Mouse (Mus musculus): ENCODE data around the gene Gphn. TPM values are rescaled to one million over a fixed set of nuclear protein-coding genes. Genes with fewer than 3 reads are reported as not detected.

The Gphn gene
- total and polyA plus RNA-seq, 3 experiments, result 13.9 to 22.4 (median 18.2) TPM

- dilution Hi-C loops (cut with MboI; ENCODE audit: extremely low pct_ligation_motif_present, extremely low pct_unique_long_range_greater_than_20kb, low sequenced_read_pairs) (no loop called here), in situ Hi-C loops (cut with MboI; ENCODE audit: low pct_ligation_motif_present, low pct_unique_long_range_greater_than_20kb, low sequenced_read_pairs) (no loop called here)
- H3K4me3 ChIP-seq (replicated peaks in 1 of 3; ENCODE audit: low read depth in 2 of 3, low read length in 2 of 3, poor library complexity in 1 of 3), result no peak overlapping the region
- H3K36me3 ChIP-seq (replicated peaks in 1 of 2; ENCODE audit: control insufficient read depth in 1 of 2, insufficient read depth in 1 of 2, low read length in 1 of 2), result no peaks in the 10 kb centered on the region
- H3K9me3 ChIP-seq (replicated peaks; ENCODE audit: low read length), result no peaks in the 10 kb centered on the region
- no peaks in the 10 kb centered on the region for H3K27me3 ChIP-seq (replicated peaks)
- no peak overlapping the region for H3K4me2 ChIP-seq (ENCODE audit: insufficient read depth, low read depth, poor library complexity, severe bottlenecking)
- no peak overlapping the region for H3K27ac ChIP-seq (ENCODE audit: insufficient read depth, low read depth)
- H3K79me2 ChIP-seq (replicated peaks; ENCODE audit: control insufficient read depth, extremely low read depth, insufficient read depth, poor library complexity, severe bottlenecking), result no peaks in the 10 kb centered on the region
- H3K4me1 ChIP-seq (ENCODE audit: control insufficient read depth in 1 of 2, insufficient read depth in 2 of 2), result peaks cover 0 to 4% of the 10 kb centered on the region in 2 experiments; a peak in 1 of 4 replicates
- H3K9ac ChIP-seq (ENCODE audit: insufficient read depth, low read depth), result no peak overlapping the region
- TF ChIP-seq CHD2 (IDR thresholded peaks at IDR 0.05; ENCODE audit: low read length), result no peak
- no peak for TF ChIP-seq GABPA (IDR thresholded peaks at IDR 0.05; ENCODE audit: insufficient replicate concordance, low read depth, low read length)
- TF ChIP-seq ZMIZ1 (IDR thresholded peaks at IDR 0.05; ENCODE audit: low read depth, low read length), result no peak
- no peak for TF ChIP-seq ZNF384 (IDR thresholded peaks at IDR 0.05; ENCODE audit: low read depth, low read length)
- no peak for TF ChIP-seq POLR2A (IDR thresholded peaks at IDR 0.05; ENCODE audit: low read depth, low read length)
- no peak for TF ChIP-seq ETS1 (conservative IDR thresholded peaks at IDR 0.05; ENCODE audit: low read depth, low read length)
- TF ChIP-seq ZC3H11A (IDR thresholded peaks at IDR 0.05; ENCODE audit: low read depth, low read length), result no peak
- no peak for TF ChIP-seq EP300 (IDR thresholded peaks at IDR 0.05; ENCODE audit: low read length)
- TF ChIP-seq TCF12 (IDR thresholded peaks at IDR 0.05; ENCODE audit: low read depth, low read length), result no peak
- TF ChIP-seq CHD1 (IDR thresholded peaks at IDR 0.05; ENCODE audit: low read depth, low read length), result no peak
- peak; percentile 20 for DNase-seq (ENCODE audit: extremely low read depth)
Measured at GRCm38 (mm10) chr12:78356472-78356871, 130.3 kb downstream of the Gphn start.

- no peaks in the 10 kb centered on the region for H3K36me3 ChIP-seq (replicated peaks in 1 of 2; ENCODE audit: control insufficient read depth in 1 of 2, insufficient read depth in 1 of 2, low read length in 1 of 2)
- H3K4me3 ChIP-seq (replicated peaks in 1 of 3; ENCODE audit: low read depth in 2 of 3, low read length in 2 of 3, poor library complexity in 1 of 3), result no peak overlapping the region
- no peak overlapping the region for H3K4me2 ChIP-seq (ENCODE audit: insufficient read depth, low read depth, poor library complexity, severe bottlenecking)
- DNase-seq (ENCODE audit: extremely low read depth), result no peak
- no peak overlapping the region for H3K27ac ChIP-seq (ENCODE audit: insufficient read depth, low read depth)
- dilution Hi-C loops (cut with MboI; ENCODE audit: extremely low pct_ligation_motif_present, extremely low pct_unique_long_range_greater_than_20kb, low sequenced_read_pairs) (no loop called here), in situ Hi-C loops (cut with MboI; ENCODE audit: low pct_ligation_motif_present, low pct_unique_long_range_greater_than_20kb, low sequenced_read_pairs) (no loop called here)
- TF ChIP-seq BHLHE40 (IDR thresholded peaks at IDR 0.05; ENCODE audit: low read depth, low read length) (no peak), KAT2A (IDR thresholded peaks at IDR 0.05; ENCODE audit: insufficient replicate concordance, low read length) (no peak), MEF2A (IDR thresholded peaks at IDR 0.05; ENCODE audit: borderline replicate concordance, low read depth, low read length) (no peak), USF1 (IDR thresholded peaks at IDR 0.05; ENCODE audit: low read depth, low read length) (no peak), ZKSCAN1 (IDR thresholded peaks at IDR 0.05; ENCODE audit: borderline replicate concordance, low read depth, low read length) (no peak), IRF4 (IDR thresholded peaks at IDR 0.05; ENCODE audit: low read depth, low read length) (no peak), JUND (conservative IDR thresholded peaks at IDR 0.05; ENCODE audit: low read depth, low read length) (no peak), E2F4 (IDR thresholded peaks at IDR 0.05; ENCODE audit: insufficient replicate concordance, low read depth, low read length) (no peak), TCF12 (IDR thresholded peaks at IDR 0.05; ENCODE audit: low read depth, low read length) (no peak), ZNF384 (IDR thresholded peaks at IDR 0.05; ENCODE audit: low read depth, low read length) (no peak), RCOR1 (conservative IDR thresholded peaks at IDR 0.05; ENCODE audit: low read depth, low read length) (no peak), ETS1 (conservative IDR thresholded peaks at IDR 0.05; ENCODE audit: low read depth, low read length) (no peak), EP300 (IDR thresholded peaks at IDR 0.05; ENCODE audit: low read length) (no peak), SIN3A (IDR thresholded peaks at IDR 0.05; ENCODE audit: low read length) (no peak), RAD21 (IDR thresholded peaks at IDR 0.05; ENCODE audit: low read depth, low read length) (no peak), NELFE (IDR thresholded peaks at IDR 0.05; ENCODE audit: low read depth, low read length) (no peak), NRF1 (IDR thresholded peaks at IDR 0.05; ENCODE audit: low read depth, low read length) (no peak), CHD1 (IDR thresholded peaks at IDR 0.05; ENCODE audit: low read depth, low read length) (no peak), POLR2A (IDR thresholded peaks at IDR 0.05; ENCODE audit: low read depth, low read length) (no peak)
- H3K9me3 ChIP-seq (replicated peaks; ENCODE audit: low read length), result no peaks in the 10 kb centered on the region
- H3K4me1 ChIP-seq (ENCODE audit: control insufficient read depth in 1 of 2, insufficient read depth in 2 of 2), result 0 out of 4 replicates have a peak, but pooled peaks cover 0 to 3% of the 10 kb centered on the region in 2 experiments
- H3K79me2 ChIP-seq (replicated peaks; ENCODE audit: control insufficient read depth, extremely low read depth, insufficient read depth, poor library complexity, severe bottlenecking), result no peaks in the 10 kb centered on the region
- H3K9ac ChIP-seq (ENCODE audit: insufficient read depth, low read depth), result no peak overlapping the region
- no peaks in the 10 kb centered on the region for H3K27me3 ChIP-seq (replicated peaks)
Measured at GRCm38 (mm10) chr12:78389267-78389666, 163.1 kb downstream of the Gphn start.
